Mouse (Mus musculus): Measurements from ENCODE around the gene Dnaaf5.

Gene Dnaaf5

DNA sequence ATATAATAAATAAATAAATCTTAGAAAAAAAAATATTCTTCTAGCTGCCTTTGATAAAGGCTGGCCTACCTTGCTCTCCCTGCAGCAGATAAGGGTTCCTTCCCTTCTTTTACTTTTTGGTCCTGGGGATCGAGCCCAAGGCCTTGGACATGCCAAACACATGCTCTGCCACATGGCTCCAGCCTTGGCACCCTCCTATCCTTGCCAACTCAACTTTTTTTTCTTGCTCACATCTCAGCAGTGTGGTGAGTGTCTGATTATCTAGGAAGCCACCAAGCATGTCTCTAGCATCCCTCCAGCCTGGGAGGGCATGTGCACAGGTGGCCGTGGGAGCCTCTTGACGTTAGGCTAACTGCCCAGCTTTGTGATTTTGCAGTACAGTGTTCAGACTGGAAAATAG lies 78.3 kb downstream of the Dnaaf5 start:
- no peak for DNase-seq (ENCODE audit: low read depth, low spot score)

- no peak for DNase-seq (ENCODE audit: low read depth, low spot score)
These were observed 79.7 kb downstream of the Dnaaf5 start for GRCm38 (mm10) chr5:139229716-139230115.

- DNase-seq (ENCODE audit: low read depth, low spot score) = no peak
These were observed 82.1 kb downstream of the Dnaaf5 start for GRCm38 (mm10) chr5:139232083-139232482.

DNA sequence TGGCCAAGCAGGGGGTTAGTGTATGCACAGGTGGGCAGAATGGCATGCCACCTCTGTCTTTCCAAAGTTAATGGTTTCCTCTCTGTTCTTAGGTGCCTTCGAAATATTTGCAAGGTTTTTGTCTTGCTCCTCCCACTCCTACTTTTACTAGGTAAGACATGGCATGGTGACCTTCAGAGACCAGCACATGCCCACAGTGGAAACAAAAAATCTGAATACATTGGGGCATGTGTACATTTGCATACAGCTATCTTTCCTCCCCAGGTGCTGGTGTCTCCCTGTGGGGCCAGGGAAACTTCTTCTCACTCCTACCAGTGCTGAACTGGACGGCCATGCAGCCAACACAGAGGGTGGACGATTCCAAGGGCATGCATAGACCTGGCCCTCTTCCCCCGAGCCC lies 84.4 kb downstream of the Dnaaf5 start:
- no peak for DNase-seq (ENCODE audit: low read depth, low spot score)
